Mouse (Mus musculus): Measurements from ENCODE around the gene Hyal1.

DNA sequence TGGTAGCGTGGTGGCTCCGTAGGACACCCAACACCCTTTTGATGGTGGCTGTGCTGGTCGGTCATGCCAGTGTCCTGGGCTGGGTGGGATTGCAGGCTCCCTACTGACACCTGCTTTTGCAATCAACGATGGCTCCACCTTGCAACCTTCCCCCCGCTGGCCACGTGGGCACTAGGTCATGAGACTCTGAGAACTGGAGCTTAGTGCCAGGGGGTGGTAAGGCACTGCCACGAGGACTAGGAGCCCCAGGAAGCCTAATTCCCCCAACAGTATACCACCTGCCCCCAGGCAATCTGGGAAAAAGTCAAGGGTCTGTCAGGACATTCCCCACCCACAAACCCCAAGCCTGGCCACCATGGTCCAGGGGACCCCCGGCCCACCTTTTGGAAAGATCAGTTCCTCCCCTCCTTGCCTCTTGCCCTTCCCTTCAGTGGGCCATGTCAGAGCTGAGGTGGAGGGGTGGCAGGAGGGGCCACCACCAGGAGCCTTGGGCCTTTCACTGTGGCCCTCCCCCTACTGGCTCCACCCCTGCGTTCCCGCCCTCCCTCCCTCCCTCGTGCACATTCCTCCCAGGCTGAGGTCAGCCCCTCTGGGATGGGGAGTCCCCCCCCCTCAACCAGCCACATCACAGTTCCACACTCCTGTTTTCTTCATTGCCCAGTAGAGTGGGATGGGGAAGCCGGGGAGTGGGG lies 32.2 kb downstream of the Hyal1 start, which contains the start of gene Sema3b:
- no peak for TF ChIP-seq USF1 (IDR thresholded peaks at IDR 0.05; ENCODE audit: low read depth)
- TF ChIP-seq TCF12 (IDR thresholded peaks at IDR 0.05; ENCODE audit: insufficient read depth, poor library complexity, severe bottlenecking) = no peak
- TF ChIP-seq POLR2AphosphoS2 (IDR thresholded peaks at IDR 0.05; ENCODE audit: insufficient read length, low read depth) = no peak
- no peak for TF ChIP-seq E2F4 (IDR thresholded peaks at IDR 0.05; ENCODE audit: insufficient read depth)
- no peak for TF ChIP-seq POLR2A (IDR thresholded peaks at IDR 0.05; ENCODE audit: insufficient read length, low read depth)
- TF ChIP-seq MAX (IDR thresholded peaks at IDR 0.05; ENCODE audit: low read depth) = no peak
- no peak for TF ChIP-seq CEBPB (IDR thresholded peaks at IDR 0.05; ENCODE audit: insufficient read depth, poor library complexity, severe bottlenecking)
- TF ChIP-seq TCF3 (IDR thresholded peaks at IDR 0.05; ENCODE audit: insufficient read length, low read depth) = no peak
- no peak for TF ChIP-seq MYOG (IDR thresholded peaks at IDR 0.05; ENCODE audit: control insufficient read depth in 1 of 3, insufficient read depth in 1 of 3, insufficient read length in 2 of 3, low read depth in 2 of 3)
- TF ChIP-seq SRF (IDR thresholded peaks at IDR 0.05; ENCODE audit: control insufficient read depth, insufficient read length, low read depth) = no peak
- TF ChIP-seq MYOD1 (IDR thresholded peaks at IDR 0.05; ENCODE audit: control insufficient read depth in 1 of 3, insufficient read length in 2 of 3, low read depth in 2 of 3) = peak in 1 of 3 experiments; percentile 41
- TF ChIP-seq REST (IDR thresholded peaks at IDR 0.05; ENCODE audit: insufficient read depth, insufficient read length) = no peak
